Mouse (Mus musculus) frontal cortex, postnatal 10 days (tissue): ENCODE data around the gene Zfp30.

ENCODE experiments used
- DNase-seq, 2 experiments: peaks; one replicate each; pipeline ENCODE4 v3.0.0; 2022; ENCODE audit warnings: low spot score in 2 of 2, mixed read lengths in 1 of 2

Zfp30 gene

GRCm38 (mm10) chr7:29829804-29830203, 46.0 kb downstream of the Zfp30 start:
- DNase-seq: no peak

DNA sequence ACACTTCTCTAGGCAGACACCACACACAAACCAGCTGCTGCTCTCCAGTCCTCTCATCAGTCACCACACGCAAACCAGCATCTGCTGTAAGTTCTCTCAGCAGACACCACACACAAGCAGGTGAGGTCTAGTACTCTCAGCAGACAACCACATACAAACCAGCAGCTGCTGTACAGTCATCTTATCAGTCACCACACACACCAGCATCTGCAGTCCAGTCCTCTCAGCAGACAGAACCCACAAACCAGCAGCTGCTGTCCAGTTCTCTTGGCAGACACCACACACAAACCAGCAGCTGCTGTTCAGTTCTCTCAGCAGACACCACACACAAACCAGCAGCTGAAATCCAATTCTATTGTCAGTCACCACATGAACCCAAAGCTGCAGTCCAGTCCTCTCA, 53.0 kb downstream of the Zfp30 start:
- no peak for DNase-seq

DNA sequence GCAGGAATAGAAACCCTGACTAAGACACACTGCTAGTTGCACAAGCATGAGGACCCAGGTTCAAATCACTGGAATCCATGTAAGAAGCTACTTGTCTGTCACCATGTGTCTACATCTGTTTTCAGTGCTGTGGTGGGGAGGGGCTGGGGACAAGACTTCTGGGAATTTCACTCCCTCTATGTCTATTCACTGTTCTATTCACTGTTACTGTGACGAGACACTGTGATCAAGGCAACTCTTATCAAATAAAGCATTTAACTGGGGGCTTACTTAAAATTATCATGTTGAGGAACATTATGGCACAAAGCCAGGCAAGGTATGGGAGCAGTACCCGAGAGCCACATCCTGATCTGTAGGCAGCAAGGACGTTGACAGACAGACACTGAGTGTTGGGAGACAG, 55.5 kb downstream of the Zfp30 start:
- DNase-seq: no peak

DNA sequence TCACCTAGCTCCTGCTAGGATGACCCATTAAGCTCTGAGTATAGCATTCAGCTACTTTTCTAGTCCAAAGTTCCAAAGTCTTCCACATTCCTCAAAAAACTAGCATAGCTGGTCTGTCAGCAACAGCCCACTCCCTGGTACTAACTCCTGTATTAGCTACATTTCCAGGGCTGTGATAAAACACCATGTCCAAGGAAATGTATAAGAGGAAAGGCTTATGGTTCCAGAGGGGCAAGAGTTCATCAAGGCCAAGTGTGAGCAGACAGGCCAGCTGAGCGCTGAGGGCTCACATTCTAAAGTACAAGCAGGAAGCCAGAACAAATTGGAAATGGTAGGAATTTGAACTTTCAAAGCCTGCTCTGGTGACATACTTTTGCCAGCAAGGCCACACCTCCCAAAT, 58.3 kb downstream of the Zfp30 start:
- DNase-seq: no peak
